Mouse (Mus musculus) ES-E14 (cell line): Measurements from ENCODE around the gene Arhgap40. TPM values are rescaled to one million over a fixed set of nuclear protein-coding genes. Genes with fewer than 3 reads are reported as not detected.

Source experiments
- DNase-seq: peaks from one replicate; pipeline ENCODE4 v3.0.0-alpha.2; 2013; ENCODE audit warnings: low read depth, low spot score
- H3K27ac ChIP-seq: 2 replicates; pipeline ENCODE4 v1.5.1; 2012; ENCODE audit warnings: low read depth, mild to moderate bottlenecking, low read length, moderate library complexity, mixed read lengths; ENCODE audit not compliant: poor library complexity, insufficient read depth, severe bottlenecking
- H3K36me3 ChIP-seq: 2 replicates; pipeline ENCODE4 v1.6.1; 2012; ENCODE audit warnings: mild to moderate bottlenecking, low read length, moderate library complexity, mixed read lengths; ENCODE audit not compliant: control insufficient read depth, poor library complexity, insufficient read depth, severe bottlenecking
- H3K4me1 ChIP-seq, 2 experiments: fragments of 150-350 bp in 1 of 2; sonication (generic) in 1 of 2; 2 replicates each; pipeline ENCODE4 v1.6.1; 2012; ENCODE audit warnings: low read length in 2 of 2, mild to moderate bottlenecking in 1 of 2, mixed read lengths in 1 of 2; ENCODE audit not compliant: control insufficient read depth in 2 of 2, insufficient read depth in 2 of 2, poor library complexity in 1 of 2
- H3K4me3 ChIP-seq, 2 experiments: fragments of 150-350 bp in 1 of 2; sonication (generic) in 1 of 2; 2 replicates each; pipeline ENCODE4 v1.5.1; 2012; ENCODE audit warnings: low read length in 2 of 2, low read depth in 1 of 2, mild to moderate bottlenecking in 1 of 2, mixed read lengths in 1 of 2; ENCODE audit not compliant: insufficient read depth in 1 of 2, poor library complexity in 1 of 2, severe bottlenecking in 1 of 2
- H3K9ac ChIP-seq: 2 replicates; pipeline ENCODE4 v1.6.1; 2012; ENCODE audit warnings: low read depth, mild to moderate bottlenecking, low read length, mixed read lengths; ENCODE audit not compliant: poor library complexity, insufficient read depth, severe bottlenecking
- H3K9me3 ChIP-seq: fragments of 150-350 bp; sonication (generic); 2 replicates; pipeline ENCODE4 v1.6.1; 2012; ENCODE audit warnings: low read depth, mild to moderate bottlenecking, low read length; ENCODE audit not compliant: control insufficient read depth, insufficient read depth
- CHD2 ChIP-seq: IDR thresholded peaks from 2 replicates; pipeline ENCODE4 v1.6.1; 2014; ENCODE audit warnings: mild to moderate bottlenecking, low read depth, low read length, inconsistent platforms
- HCFC1 ChIP-seq: IDR thresholded peaks from 2 replicates; pipeline ENCODE4 v1.6.1; 2012; ENCODE audit warnings: low read length, inconsistent platforms, borderline replicate concordance; ENCODE audit not compliant: insufficient read depth
- MAFK ChIP-seq: IDR thresholded peaks from 2 replicates; pipeline ENCODE4 v1.6.1; 2014; ENCODE audit warnings: mild to moderate bottlenecking, low read depth, low read length, inconsistent platforms; ENCODE audit not compliant: insufficient read depth
- ZC3H11A ChIP-seq: IDR thresholded peaks from 2 replicates; pipeline ENCODE4 v1.6.1; 2012; ENCODE audit warnings: low read depth, mild to moderate bottlenecking, inconsistent platforms, low read length, borderline replicate concordance
- ZNF384 ChIP-seq: IDR thresholded peaks from 2 replicates; pipeline ENCODE4 v1.6.1; 2012; ENCODE audit warnings: low read depth, low read length, inconsistent platforms
- in situ Hi-C, 2 experiments: fragments of 600-800 bp; cut with MboI; formaldehyde crosslinking; loops; one replicate each; pipeline ENCODE4 v1.15.1; 2025; ENCODE audit warnings: low sequenced_read_pairs in 2 of 2, inconsistent platforms in 1 of 2; ENCODE audit not compliant: unreplicated experiment in 2 of 2
- total RNA-seq: library from RNA; depleted of rRNA; stranded (reverse); fragments of 300-350 nt; gene quantifications from 2 replicates; pipeline ENCODE4 v1.2.3, GENCODE M21; 2012

The Arhgap40 gene
- total RNA-seq, 1 experiment: 0.89 TPM

DNA sequence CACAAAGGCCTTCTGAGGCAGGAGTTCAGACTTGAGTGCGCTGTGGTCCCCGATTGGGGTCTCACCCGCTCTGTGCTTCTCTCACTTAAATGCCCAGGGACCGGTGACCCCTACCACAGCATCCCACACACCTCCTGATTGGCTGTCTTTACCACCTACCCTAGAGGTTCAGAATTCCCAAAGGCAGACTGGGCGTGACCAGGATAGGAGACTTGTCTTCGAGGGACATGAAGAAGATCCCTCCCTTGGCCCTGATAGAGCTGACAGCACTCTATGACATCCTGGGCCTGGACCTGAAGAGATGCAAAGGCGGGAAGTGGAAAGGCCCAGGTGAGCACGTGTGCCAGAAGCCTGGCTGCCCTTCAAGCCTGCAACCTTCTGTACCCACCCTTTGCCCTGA, 22.0 kb downstream of the Arhgap40 start:
- Histone ChIP-seq H3K4me3 (no peak overlapping the region), H3K9ac (no peak overlapping the region), H3K4me1 (no peaks in the 10 kb centered on the region), H3K27ac (no peak overlapping the region), H3K36me3 (no peaks in the 10 kb centered on the region), H3K9me3 (no peaks in the 10 kb centered on the region)
- TF ChIP-seq HCFC1 (no peak), ZC3H11A (no peak), MAFK (no peak), ZNF384 (no peak), CHD2 (no peak)
- in situ Hi-C loops: no loop called here
- no peak for DNase-seq

DNA sequence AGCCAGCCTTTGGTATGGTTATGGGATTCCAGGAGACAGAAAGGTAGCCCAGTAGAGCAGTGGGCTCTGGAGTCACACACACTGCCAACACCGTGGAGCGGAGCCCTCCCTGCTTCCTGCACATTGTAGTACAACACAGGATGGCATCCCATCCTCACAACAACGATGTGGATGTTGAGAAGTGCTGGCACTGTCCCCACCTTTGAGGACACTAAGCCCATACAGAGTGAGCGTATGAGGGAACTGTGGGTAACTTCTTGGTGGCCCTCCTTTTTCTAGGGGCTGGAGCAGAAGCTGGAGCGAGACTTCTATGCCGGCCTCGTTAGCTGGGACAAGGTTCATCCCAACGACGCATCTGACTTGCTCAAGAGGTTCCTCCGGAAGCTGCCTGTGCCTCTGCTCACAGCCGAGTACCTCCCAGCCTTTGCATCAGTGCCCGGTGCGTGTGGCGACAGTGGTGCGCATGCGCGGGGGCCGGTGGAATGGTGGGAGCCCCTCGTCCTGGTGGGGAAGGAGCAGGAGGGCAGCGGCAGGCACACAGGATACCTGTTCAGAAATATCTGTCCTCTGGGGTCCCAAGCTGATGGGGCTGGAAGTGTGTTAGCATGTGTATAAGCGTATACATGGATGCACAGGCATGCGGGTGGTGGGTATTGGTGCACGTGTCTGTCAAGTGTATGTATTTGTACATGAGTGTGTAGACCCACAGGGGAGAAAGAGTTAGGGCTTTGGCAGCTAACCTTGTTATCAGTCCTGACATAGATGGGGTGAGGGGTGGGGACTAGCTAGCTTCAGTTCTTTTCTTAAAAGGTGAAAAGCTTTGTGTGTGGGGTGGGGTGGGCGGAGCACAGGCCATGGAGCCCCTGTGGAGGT, 27.1 kb downstream of the Arhgap40 start:
- H3K9ac ChIP-seq: no peak overlapping the region
- H3K36me3 ChIP-seq: no peaks in the 10 kb centered on the region
- DNase-seq: no peak
- H3K27ac ChIP-seq: no peak overlapping the region
- in situ Hi-C loops: loop anchor here in 1 of 2 experiments (10.0 kb wide), 1 partner anchor 85 kb away; the partner anchor contains the start of gene Actr5
- H3K9me3 ChIP-seq: no peaks in the 10 kb centered on the region
- H3K4me3 ChIP-seq: peak overlapping the region in 1 of 2 experiments; percentile 46; a peak in 2 of 4 replicates
- TF ChIP-seq ZNF384 (no peak), HCFC1 (no peak), CHD2 (no peak), MAFK (no peak), ZC3H11A (no peak)
- peaks cover 0 to 3% of the 10 kb centered on the region in 2 experiments; a peak in 1 of 4 replicates for H3K4me1 ChIP-seq

DNA sequence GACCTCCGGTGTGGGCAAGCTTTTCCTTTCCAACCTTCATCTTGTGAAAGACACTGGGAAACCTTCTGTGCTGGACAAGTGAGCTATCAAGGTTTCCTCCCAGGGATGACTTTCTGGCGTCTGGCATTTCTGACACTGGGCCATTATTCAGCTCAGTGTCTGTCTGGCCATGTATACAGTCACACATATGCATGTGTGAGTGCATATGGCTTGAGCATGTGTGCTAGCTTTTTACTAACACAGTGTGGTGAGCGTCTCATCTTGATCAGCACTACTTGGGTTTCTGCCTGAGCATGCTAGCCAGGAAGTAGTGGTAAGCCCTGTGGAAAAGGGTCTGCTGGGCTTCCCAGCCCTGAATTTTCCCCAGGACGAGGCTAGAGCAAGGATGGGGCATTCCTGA, 28.7 kb downstream of the Arhgap40 start:
- DNase-seq: no peak
- in situ Hi-C loops: loop anchor here in 1 of 2 experiments (10.0 kb wide), 1 partner anchor 84 kb away; the partner anchor contains the start of gene Actr5
- H3K4me3 ChIP-seq: no peak overlapping the region
- H3K36me3 ChIP-seq: no peaks in the 10 kb centered on the region
- no peak overlapping the region for H3K9ac ChIP-seq
- peaks cover 0 to 3% of the 10 kb centered on the region in 2 experiments; a peak in 1 of 4 replicates for H3K4me1 ChIP-seq
- TF ChIP-seq MAFK (no peak), ZNF384 (no peak), CHD2 (no peak), ZC3H11A (no peak), HCFC1 (no peak)
- no peaks in the 10 kb centered on the region for H3K9me3 ChIP-seq
- no peak overlapping the region for H3K27ac ChIP-seq

DNA sequence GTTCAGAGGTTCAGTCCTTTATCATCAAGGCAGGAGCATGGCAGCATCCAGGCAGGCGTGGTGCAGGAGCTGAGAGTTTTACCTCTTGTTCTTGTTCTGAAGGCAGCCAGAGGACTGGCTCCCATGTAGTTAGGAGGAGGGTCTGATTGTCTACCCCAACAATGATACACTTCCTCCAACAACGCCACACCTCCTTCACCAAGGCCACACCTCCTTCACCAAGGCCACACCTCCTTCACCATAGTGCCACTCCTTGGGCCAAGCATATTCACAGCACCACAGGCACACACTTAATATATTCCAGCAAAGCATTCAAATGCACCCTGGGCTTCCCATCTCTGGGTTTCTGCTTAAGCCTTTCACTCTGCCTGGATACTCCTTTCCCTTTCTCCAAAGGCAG, 32.7 kb downstream of the Arhgap40 start:
- in situ Hi-C loops: loop anchor here (5.0 to 10.0 kb wide), 2 partner anchors 80 to 82 kb away; partner anchors contain the start of gene Actr5 (in 1 of the 2)
- Histone ChIP-seq H3K36me3 (no peaks in the 10 kb centered on the region), H3K4me1 (peaks cover 0 to 2% of the 10 kb centered on the region in 2 experiments; a peak in 1 of 4 replicates), H3K4me3 (no peak overlapping the region), H3K27ac (no peak overlapping the region), H3K9ac (no peak overlapping the region), H3K9me3 (no peaks in the 10 kb centered on the region)
- DNase-seq: no peak
- TF ChIP-seq CHD2: no peak
- TF ChIP-seq MAFK: no peak
- no peak for TF ChIP-seq HCFC1
- TF ChIP-seq ZNF384: no peak
- no peak for TF ChIP-seq ZC3H11A
